Mouse (Mus musculus) right cerebral cortex, adult 2 months (tissue): ENCODE data around the gene 1700003E16Rik.
"Not testable (repeated sequence)": the region's sequence is repeated elsewhere in the genome, so short reads cannot be mapped to it uniquely, and the experiment has no call there.

Experiments
- DNase-seq, 2 experiments: peaks; one replicate each; pipeline ENCODE4 v3.0.0; 2021 to 2022; ENCODE audit warnings: low spot score in 2 of 2

1700003E16Rik gene

DNA sequence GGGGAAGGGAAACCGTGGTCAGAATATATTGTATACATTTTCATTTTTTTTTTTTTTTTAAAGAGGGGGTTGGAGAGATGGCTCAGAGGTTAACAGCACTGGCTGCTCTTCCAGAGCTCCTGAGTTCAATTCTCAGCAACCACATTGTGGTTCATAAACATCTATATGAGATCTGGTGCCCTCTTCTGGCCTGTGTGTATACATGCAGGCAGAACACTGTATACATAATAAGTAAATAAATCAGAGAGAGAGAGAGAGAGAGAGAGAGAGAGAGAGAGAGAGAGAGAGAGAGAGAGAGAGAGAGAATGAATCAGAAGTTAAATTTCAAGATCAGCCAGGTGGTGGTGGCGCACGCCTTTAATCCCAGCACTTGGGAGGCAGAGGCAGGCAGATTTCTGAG lies 3.3 kb downstream of the 1700003E16Rik start:
- not testable (repeated sequence) for DNase-seq

DNA sequence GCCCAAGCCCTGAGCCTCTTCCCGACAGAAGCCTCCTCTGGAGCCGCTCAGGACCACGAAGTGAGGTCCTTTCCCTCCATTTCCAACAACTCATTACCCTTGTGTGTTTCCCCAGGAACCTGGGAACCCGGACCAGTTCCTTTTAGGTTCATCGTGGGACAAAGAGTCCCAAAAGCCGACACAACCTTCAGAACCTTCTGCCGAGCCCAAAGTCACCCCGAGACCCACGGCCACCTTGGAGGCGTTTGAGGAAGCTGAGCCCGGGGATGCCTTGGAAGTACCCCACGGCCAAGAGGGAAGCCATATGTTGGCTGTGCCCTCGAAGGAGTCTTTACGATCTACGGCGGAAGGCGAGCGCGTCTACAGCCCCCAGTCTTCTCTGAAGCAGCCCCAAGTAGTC lies 5.2 kb downstream of the 1700003E16Rik start:
- DNase-seq: no peak

- no peak for DNase-seq
Observed at GRCm38 (mm10) chr6:83161921-83162641, 5.9 kb downstream of the 1700003E16Rik start.

- peak; percentile 66 to 69 for DNase-seq
Observed at GRCm38 (mm10) chr6:83162701-83163100, 6.5 kb downstream of the 1700003E16Rik start.

DNA sequence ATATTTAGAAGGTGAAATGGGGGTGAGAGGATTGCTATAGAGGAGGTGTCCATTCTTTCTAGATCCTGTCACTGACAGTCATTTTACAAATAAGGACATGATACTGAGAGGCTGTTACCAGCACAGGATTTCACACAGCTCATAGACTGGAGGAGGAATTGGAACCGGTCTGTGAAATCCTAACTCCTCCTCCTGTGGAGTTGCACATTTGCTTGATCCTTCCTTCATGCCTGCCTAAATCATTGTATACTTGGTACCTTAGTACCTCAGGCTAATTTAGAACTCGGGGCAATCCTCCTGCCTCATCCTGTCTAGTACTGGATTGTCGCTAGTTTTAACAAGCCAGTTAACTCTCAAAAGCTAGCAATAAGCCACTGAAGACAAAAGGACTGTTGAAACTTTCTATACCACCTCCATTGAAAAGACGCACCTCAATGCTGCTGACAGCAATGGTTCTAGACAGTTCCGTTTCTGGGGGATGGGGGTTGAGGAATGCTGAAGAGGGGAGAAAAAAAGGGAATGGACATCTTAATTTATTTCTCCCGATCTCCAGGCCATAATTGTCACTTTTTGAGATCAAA lies 8.9 kb downstream of the 1700003E16Rik start:
- no peak for DNase-seq

- DNase-seq: peak; percentile 94
Observed at GRCm38 (mm10) chr6:83165607-83166242, 9.5 kb downstream of the 1700003E16Rik start, which contains the start of gene Dctn1. Gene Dctn1 (plus strand): TSS chr6:83165920.

DNA sequence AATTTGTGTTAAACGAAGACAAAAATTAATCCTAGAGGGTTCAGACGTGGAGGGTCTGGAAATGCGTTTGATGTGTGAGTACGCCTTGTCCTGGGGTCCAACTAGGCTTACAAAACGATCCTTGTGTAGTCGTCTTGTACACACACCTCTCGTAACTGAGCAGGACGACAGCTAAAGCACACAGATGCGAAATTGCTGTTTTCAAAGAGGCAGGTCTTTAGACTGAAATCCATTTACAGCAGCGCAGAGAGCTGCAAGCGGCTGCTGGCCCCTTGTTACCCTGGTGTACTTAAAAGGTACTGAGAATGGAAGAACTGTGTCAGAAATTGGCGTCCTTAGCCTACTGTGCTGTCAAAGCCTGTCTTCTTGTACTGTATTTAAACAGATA lies 10.0 kb downstream of the 1700003E16Rik start:
- no peak for DNase-seq

DNA sequence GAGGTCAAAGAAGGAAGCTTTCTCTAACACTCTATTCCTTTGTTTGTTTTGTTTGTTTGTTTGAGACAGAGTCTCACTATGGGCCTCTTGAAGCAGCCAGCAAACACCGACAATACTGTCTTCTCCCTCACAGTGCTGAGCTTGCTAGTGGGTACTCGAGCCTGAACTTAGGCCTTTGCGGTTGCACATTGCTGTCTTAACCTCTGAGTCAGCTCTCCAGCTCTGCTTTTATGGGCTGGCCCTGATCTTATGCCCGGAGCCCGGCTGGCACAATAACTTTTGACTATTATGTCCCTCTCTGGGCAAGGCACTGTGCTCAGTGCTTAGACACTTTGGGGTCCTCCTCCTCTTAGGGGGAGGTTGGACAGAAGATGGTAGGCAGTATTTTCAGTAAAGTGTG lies 13.7 kb downstream of the 1700003E16Rik start:
- DNase-seq: no peak

DNA sequence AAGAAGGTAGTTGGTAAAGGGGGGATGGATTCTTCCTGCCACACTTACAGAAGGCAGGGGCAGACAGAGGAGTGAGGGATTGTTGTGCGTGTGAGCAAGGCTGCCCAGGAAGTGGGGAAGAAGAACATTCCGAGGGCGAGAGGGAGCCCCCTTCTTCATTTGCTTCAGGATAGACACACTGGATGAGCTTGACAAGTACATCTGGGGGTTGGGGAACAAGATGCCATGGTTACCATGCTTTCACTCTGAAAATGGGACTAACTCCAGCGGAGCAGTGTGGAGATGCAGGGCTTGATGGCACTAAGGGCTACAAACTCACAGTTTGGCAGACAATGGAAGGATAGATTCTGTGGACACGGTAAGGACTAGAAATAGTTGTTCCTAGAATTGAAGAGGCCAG lies 14.9 kb downstream of the 1700003E16Rik start:
- no peak for DNase-seq

DNA sequence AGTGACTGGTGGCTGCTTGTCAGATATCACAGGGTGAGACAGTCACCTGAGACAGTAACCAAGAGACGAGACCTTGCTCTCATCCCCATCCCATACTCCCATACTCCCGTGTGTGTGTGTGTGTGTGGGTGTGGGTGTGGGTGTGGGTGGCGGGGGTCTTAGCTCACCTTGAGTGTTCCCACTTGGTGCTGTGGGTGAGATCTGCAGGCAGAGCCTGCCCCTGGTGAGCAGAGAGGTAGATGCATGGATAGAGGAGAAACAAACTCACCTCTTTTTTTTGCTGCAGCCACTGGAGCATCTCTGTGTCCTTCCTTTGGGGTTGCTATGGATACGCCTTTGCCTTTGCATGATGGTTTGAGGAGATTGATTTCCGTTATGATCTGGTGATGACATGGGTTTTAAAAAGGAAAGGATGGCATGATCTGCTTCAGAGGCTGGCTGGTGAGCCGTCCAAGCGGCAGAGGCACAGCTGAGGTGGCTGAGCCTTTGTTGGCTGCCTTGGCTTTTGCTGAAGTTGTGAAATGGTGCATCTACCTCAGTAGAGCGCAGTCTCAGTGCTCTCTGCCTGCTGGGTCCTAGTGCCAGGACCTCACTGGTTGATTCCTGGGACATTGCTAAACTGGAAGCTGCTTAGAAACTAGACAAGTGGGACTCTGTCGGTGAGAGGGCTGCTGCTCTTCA lies 16.2 kb downstream of the 1700003E16Rik start:
- DNase-seq: peak; percentile 71 to 81

DNA sequence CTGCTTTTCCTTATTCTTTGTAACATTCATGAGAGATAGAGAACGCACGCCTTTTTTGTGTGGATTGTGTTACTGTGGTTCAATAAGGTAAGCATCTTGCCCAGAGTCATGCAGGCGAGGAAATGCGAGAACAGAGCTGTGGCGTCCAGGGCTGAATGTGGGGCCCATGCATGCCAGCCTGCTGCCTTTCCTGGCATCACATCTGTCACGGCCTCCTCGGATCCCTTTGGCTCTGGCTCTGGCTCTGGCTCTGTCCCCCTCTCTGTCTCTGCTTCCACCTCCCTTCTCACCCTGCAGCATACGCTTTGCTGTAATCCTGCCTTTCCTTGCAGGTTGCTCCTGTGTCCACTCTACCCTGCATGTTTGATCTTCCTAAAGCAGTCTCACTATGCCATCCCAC lies 19.8 kb downstream of the 1700003E16Rik start:
- no peak for DNase-seq

DNA sequence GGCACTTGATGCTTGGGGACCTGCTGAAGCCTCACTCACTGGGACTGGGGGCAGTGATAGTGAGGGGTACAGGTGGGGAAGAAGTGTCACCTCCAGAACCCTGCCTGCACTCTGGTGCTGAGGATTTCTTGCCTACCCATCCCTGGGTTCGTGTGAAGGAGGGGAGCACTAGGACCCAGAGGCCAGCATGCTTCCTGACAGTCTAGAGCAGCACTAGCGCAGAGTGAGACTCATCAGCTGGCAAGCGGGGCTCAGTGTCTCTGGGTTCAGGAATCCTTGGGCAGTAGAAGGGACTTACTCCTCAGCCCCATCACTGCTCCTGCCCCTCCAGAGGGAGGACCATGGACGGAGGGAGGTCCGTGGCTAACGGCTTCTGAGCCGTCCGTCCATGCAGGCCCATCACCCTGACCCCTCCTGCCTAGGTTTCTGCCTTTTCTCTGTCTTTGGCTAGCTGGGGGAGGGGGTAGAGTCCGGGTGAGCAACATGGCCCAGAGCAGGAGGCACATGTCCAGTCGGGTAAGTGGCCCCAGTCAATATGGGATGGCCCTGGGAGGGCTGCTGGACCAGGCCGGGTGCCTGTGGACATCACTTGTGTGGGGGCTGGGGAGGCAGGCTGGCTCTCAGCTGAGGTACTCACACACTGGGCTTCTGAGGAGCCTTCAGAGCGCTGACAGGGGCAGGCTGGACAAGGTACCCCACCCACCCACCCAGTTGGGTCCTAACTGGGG lies 23.4 kb downstream of the 1700003E16Rik start:
- DNase-seq: peak; percentile 78 to 86

DNA sequence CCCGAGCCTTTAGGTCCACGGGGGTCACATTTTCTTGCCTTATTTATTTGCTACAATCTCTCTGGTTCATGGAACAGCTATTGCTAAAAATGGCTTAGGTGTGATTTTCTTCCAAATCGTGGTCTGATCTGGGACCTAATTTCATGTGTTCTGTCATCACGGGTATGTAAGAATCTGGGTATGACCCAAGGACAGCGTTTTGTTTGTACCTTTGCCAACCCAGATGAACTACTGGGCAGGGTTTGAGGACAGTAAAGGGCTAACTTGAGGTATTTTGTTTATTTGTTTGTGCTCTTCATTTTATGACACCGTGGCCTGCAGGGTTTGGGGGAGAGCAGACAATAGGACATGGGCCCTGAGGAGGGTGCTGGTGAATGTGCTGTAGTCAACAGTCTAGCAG lies 24.4 kb downstream of the 1700003E16Rik start:
- DNase-seq: no peak

DNA sequence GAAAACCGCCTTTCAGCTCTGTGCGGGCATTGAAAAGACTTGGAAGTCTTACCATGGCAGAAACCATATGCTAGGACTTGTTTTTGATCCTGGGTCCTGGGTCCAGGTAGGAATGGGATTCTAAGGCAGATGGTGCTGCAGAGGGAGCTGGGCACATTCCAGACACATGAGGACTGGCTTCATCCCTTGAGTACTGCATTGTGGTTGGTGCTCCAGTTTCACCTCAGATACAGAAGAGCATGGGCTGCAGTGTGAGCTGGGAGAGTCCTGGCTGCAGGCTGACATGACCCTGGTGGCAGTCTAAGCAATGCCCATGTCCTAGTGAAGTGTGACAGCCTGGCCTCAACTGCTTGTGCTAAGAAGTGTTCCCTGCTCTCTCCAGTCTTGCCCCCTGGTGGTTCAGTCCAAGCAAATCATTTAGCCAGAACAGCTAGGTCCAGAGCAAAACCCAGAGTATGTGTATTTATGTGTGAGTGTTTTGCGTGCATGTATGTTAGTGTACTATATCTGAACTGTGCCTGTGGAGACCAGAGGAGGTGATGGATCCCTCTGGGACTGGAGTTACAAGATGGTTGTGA lies 28.7 kb downstream of the 1700003E16Rik start:
- no peak for DNase-seq

DNA sequence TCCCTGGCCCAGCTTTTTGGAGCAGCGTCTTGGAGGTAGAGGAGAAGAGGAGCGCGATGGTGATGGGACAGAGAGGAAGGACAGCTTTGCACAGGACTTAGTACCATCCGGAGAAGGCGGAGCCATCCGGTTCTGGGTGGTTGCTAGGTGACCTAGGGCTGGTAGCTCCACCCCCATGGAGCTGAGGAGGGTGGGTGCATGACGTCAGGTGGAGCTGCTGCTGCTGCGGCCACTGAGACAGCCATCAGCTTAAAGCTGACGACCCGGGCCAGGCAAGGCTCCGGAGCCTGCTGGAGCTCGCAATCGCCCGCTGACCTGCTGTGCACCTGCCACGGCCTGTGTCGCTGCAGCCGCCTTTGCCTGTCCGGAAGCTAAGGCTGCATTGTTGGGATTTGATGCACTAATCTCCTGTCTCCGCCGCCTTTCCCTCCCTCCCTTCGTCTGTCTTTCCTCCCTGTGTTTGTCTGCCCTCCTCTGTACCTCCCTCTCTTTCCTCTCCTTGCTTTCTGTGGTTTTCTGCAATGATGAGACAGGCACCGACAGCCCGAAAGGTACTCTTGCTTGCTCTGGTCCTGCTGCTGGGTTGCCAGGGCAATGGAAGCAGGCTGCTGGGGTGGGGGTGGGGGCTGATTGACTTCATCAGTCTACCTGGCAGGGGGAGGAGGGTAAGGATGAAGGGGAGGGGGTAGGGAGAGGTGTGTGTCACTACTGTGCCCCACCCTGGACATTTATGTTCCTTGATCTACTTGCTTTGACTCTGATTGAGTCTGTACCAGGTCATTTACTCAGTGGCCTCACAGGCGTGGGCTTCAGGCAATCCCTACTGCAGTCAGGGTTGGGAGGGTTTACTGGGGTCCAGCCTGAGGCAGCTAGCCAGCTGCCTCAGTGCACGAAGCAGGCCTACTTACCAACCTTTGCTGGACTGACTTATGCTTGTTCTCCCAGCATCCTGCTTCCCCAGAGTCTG lies 30.0 kb downstream of the 1700003E16Rik start:
- peak; percentile 87 to 91 for DNase-seq

- DNase-seq: no peak
Observed at GRCm38 (mm10) chr6:83186946-83187345, 30.7 kb downstream of the 1700003E16Rik start.

DNA sequence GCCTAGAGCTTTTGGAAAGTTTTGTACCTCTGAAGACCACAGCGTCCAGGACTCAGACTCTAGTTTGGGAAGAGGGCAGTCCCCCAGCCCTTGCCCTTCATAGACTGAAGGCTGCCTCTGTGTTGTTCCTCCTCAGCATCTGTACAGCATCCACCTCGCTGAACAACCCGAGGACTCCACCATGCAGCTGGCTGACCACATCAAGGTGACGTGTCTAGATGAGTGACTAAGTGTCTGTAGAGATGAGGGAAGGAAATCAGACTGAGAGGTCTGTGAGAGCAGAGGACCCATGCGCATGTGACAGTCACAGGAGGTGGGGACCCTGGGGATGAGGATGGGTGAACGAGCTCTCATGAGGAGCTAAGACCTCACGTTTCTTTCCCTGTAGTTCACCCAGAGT lies 37.4 kb downstream of the 1700003E16Rik start:
- no peak for DNase-seq

DNA sequence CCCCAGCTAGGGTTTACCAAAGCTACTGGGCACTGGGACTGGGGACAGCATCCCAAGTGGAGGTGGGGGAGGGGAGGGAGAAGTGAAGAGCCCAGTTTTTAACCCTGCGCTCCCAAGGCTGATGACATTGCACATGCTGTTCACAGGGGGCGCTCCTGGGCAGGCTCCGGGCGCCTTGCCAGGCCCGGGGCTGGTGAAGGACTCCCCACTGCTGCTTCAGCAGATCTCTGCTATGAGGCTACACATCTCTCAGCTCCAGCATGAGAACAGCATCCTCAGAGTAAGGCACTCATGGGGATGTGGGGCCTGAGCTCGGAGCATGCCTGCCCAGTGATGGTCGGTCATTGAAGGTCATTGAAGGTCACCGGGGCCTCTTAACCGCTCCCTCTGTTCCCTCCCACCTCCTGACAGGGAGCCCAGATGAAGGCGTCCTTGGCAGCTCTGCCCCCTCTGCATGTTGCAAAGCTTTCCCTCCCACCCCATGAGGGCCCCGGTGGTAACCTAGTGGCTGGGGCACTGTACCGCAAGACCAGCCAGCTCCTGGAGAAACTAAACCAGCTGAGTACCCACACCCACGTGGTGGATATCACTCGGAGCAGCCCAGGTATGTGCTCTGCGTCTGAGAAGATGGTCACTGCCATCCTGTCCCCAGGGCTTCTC lies 41.3 kb downstream of the 1700003E16Rik start:
- DNase-seq: peak; percentile 63 to 67

DNA sequence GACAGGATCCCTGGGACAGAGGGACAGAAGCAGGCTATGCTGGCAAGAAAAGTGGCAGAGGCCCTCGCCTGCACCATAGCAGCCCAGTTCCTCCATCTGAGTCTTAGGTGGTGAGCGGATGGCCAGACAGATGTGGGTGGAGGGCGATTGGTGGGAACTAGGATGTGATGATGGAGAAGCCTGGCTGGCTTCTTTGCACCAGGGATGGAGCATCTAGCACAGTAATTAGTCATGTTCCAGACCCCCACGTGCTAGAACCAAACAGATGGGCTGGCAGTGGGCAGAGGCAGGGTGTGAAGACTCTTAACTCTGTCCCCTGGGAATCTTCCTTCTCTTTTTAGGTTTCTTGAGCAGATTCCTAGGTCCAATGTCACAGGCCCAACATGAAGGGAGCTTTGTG lies 47.1 kb downstream of the 1700003E16Rik start:
- peak in 1 of 2 experiments; percentile 44 for DNase-seq

DNA sequence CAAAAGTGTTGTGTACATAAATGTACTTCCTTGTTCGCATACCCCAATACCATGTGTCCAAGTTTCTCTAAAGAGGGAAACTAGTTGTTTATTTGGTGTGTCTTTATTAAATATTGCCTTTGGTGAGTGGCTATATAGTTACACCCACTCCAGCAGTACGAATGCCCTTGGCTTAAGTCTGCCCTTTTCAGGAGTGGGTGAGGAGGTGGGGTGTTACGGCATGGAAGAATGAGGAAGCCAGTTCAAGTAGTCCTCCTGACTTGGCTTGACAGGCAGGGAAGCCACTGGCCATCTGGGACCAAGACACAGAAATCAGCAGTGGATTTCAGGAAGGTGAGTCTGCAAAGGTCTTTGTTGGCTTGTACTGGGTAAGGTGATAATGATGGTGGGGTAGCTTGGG lies 49.6 kb downstream of the 1700003E16Rik start:
- no peak for DNase-seq
